Mouse (Mus musculus): ENCODE measurements around the gene Gys1.

- no peak for TF ChIP-seq CTCF (IDR thresholded peaks at IDR 0.05; ENCODE audit: low read depth, low read length)
- TF ChIP-seq GATA1 (IDR thresholded peaks at IDR 0.05; ENCODE audit: borderline replicate concordance, low read length) = no peak
- no peak for TF ChIP-seq POLR2AphosphoS5 (IDR thresholded peaks at IDR 0.05; ENCODE audit: insufficient replicate concordance, low read depth, low read length)
- no peak for TF ChIP-seq TAL1 (conservative IDR thresholded peaks at IDR 0.05; ENCODE audit: low read depth, low read length)
- TF ChIP-seq GATA2 (IDR thresholded peaks at IDR 0.05; ENCODE audit: borderline replicate concordance, low read depth, low read length) = no peak
Observed at GRCm38 (mm10) chr7:45463987-45464778, 29.5 kb downstream of the Gys1 start.
